Mouse (Mus musculus): ENCODE results near the gene Atp1b1. TPM values are rescaled to one million over a fixed set of nuclear protein-coding genes. Genes with fewer than 3 reads are reported as not detected.

Gene Atp1b1
- polyA plus RNA-seq, 1 experiment from 2014 or later = 12.6 TPM

- 72% methylated on average over 5 of the region's 5 CpGs for WGBS
These were observed 25.5 kb downstream of the Atp1b1 start for GRCm38 (mm10) chr1:164432649-164433048.

GRCm38 (mm10) chr1:164428644-164429043 is 29.5 kb downstream of the Atp1b1 start:
- H3K27ac ChIP-seq = no peak overlapping the region
- no peaks in the 10 kb centered on the region for H3K4me1 ChIP-seq
- H3K9ac ChIP-seq = no peak overlapping the region
- H3K27me3 ChIP-seq = no peaks in the 10 kb centered on the region
- H3K9me3 ChIP-seq = no peaks in the 10 kb centered on the region
- no peak overlapping the region for H3K4me2 ChIP-seq (replicated peaks)
- H3K36me3 ChIP-seq = no peaks in the 10 kb centered on the region
- no peak for ATAC-seq (ENCODE audit: insufficient number of reproducible peaks, insufficient read depth, low FRiP score, low TSS enrichment)
- WGBS = 87% methylated on average over 9 of the region's 9 CpGs
- H3K4me3 ChIP-seq = no peak overlapping the region

More at GRCm38 (mm10) chr1:164432649-164433048, 25.5 kb downstream of the Atp1b1 start:
- ATAC-seq (ENCODE audit: insufficient number of reproducible peaks, insufficient read depth, low FRiP score, low TSS enrichment) = no peak
- H3K27me3 ChIP-seq = no peaks in the 10 kb centered on the region
- H3K4me3 ChIP-seq = no peak overlapping the region
- no peaks in the 10 kb centered on the region for H3K36me3 ChIP-seq
- H3K4me2 ChIP-seq (replicated peaks) = no peak overlapping the region
- no peak overlapping the region for H3K27ac ChIP-seq
- H3K4me1 ChIP-seq = no peaks in the 10 kb centered on the region
- H3K9ac ChIP-seq = no peak overlapping the region
- no peaks in the 10 kb centered on the region for H3K9me3 ChIP-seq

GRCm38 (mm10) chr1:164427777-164428176 is 30.4 kb downstream of the Atp1b1 start:
- Histone ChIP-seq H3K9me3 (no peaks in the 10 kb centered on the region), H3K36me3 (no peaks in the 10 kb centered on the region), H3K4me2 (replicated peaks) (no peak overlapping the region), H3K4me3 (no peak overlapping the region), H3K9ac (no peak overlapping the region), H3K27ac (no peak overlapping the region), H3K4me1 (no peaks in the 10 kb centered on the region), H3K27me3 (no peaks in the 10 kb centered on the region)
- no peak for ATAC-seq (ENCODE audit: insufficient number of reproducible peaks, insufficient read depth, low FRiP score, low TSS enrichment)
- WGBS = 71% methylated on average over 7 of the region's 7 CpGs

- WGBS = 87% methylated on average over 7 of the region's 7 CpGs
- H3K36me3 ChIP-seq = no peaks in the 10 kb centered on the region
- no peaks in the 10 kb centered on the region for H3K9me3 ChIP-seq
- no peak overlapping the region for H3K4me3 ChIP-seq
- H3K27ac ChIP-seq = no peak overlapping the region
- H3K4me1 ChIP-seq = no peaks in the 10 kb centered on the region
- H3K4me2 ChIP-seq (replicated peaks) = no peak overlapping the region
- no peak overlapping the region for H3K9ac ChIP-seq
- H3K27me3 ChIP-seq = no peaks in the 10 kb centered on the region
- no peak for ATAC-seq (ENCODE audit: insufficient number of reproducible peaks, insufficient read depth, low FRiP score, low TSS enrichment)
These were observed 31.9 kb downstream of the Atp1b1 start for GRCm38 (mm10) chr1:164426227-164426626.

GRCm38 (mm10) chr1:164420623-164421354 is 37.4 kb downstream of the Atp1b1 start:
- WGBS = 85% methylated on average over 6 of the region's 6 CpGs

GRCm38 (mm10) chr1:164419401-164419800 is 38.8 kb downstream of the Atp1b1 start:
- 92% methylated on average over 8 of the region's 8 CpGs for WGBS

More at GRCm38 (mm10) chr1:164420623-164421354, 37.4 kb downstream of the Atp1b1 start:
- no peaks in the 10 kb centered on the region for H3K4me1 ChIP-seq
- H3K27me3 ChIP-seq = no peaks in the 10 kb centered on the region
- ATAC-seq (ENCODE audit: insufficient number of reproducible peaks, insufficient read depth, low FRiP score, low TSS enrichment) = no peak
- H3K4me3 ChIP-seq = no peak overlapping the region
- H3K36me3 ChIP-seq = no peaks in the 10 kb centered on the region
- no peaks in the 10 kb centered on the region for H3K9me3 ChIP-seq
- no peak overlapping the region for H3K27ac ChIP-seq
- H3K4me2 ChIP-seq (replicated peaks) = no peak overlapping the region
- no peak overlapping the region for H3K9ac ChIP-seq

GRCm38 (mm10) chr1:164418320-164418719 is 39.8 kb downstream of the Atp1b1 start:
- Histone ChIP-seq H3K36me3 (no peaks in the 10 kb centered on the region), H3K4me2 (replicated peaks) (no peak overlapping the region)
- 53% methylated on average over 10 of the region's 10 CpGs for whole genome bisulfite sequencing

More at GRCm38 (mm10) chr1:164419401-164419800, 38.8 kb downstream of the Atp1b1 start:
- H3K4me1 ChIP-seq = no peaks in the 10 kb centered on the region
- no peak overlapping the region for H3K9ac ChIP-seq
- no peak overlapping the region for H3K27ac ChIP-seq
- no peaks in the 10 kb centered on the region for H3K36me3 ChIP-seq
- no peak overlapping the region for H3K4me2 ChIP-seq (replicated peaks)
- H3K4me3 ChIP-seq = no peak overlapping the region
- no peak for ATAC-seq (ENCODE audit: insufficient number of reproducible peaks, insufficient read depth, low FRiP score, low TSS enrichment)
- no peaks in the 10 kb centered on the region for H3K27me3 ChIP-seq
- H3K9me3 ChIP-seq = no peaks in the 10 kb centered on the region

GRCm38 (mm10) chr1:164417604-164418003 is 40.6 kb downstream of the Atp1b1 start:
- Histone ChIP-seq H3K4me2 (replicated peaks) (no peak overlapping the region), H3K36me3 (no peaks in the 10 kb centered on the region), H3K9ac (no peak overlapping the region), H3K4me1 (no peaks in the 10 kb centered on the region), H3K4me3 (no peak overlapping the region), H3K27me3 (no peaks in the 10 kb centered on the region), H3K9me3 (no peaks in the 10 kb centered on the region), H3K27ac (no peak overlapping the region)
- WGBS = 84% methylated on average over 3 of the region's 3 CpGs
- ATAC-seq (ENCODE audit: insufficient number of reproducible peaks, insufficient read depth, low FRiP score, low TSS enrichment) = no peak

More at GRCm38 (mm10) chr1:164418320-164418719, 39.8 kb downstream of the Atp1b1 start:
- Histone ChIP-seq H3K27ac (no peak overlapping the region), H3K4me3 (no peak overlapping the region), H3K4me1 (no peaks in the 10 kb centered on the region), H3K9ac (no peak overlapping the region), H3K27me3 (no peaks in the 10 kb centered on the region), H3K9me3 (no peaks in the 10 kb centered on the region)
- ATAC-seq (ENCODE audit: insufficient number of reproducible peaks, insufficient read depth, low FRiP score, low TSS enrichment) = no peak

- Histone ChIP-seq H3K9me3 (no peaks in the 10 kb centered on the region), H3K27me3 (no peaks in the 10 kb centered on the region), H3K4me1 (no peaks in the 10 kb centered on the region), H3K27ac (no peak overlapping the region), H3K4me2 (replicated peaks) (no peak overlapping the region), H3K9ac (no peak overlapping the region), H3K36me3 (no peaks in the 10 kb centered on the region), H3K4me3 (no peak overlapping the region)
- ATAC-seq (ENCODE audit: insufficient number of reproducible peaks, insufficient read depth, low FRiP score, low TSS enrichment) = no peak
- 84% methylated on average over 12 of the region's 12 CpGs for WGBS
These were observed 41.3 kb downstream of the Atp1b1 start for GRCm38 (mm10) chr1:164416692-164417394.

- H3K9me3 ChIP-seq = no peaks in the 10 kb centered on the region
- 70% methylated on average over 2 of the region's 2 CpGs for WGBS
- ATAC-seq (ENCODE audit: insufficient number of reproducible peaks, insufficient read depth, low FRiP score, low TSS enrichment) = no peak
These were observed 42.8 kb downstream of the Atp1b1 start for GRCm38 (mm10) chr1:164415347-164415751.

GRCm38 (mm10) chr1:164413608-164414007 is 44.5 kb downstream of the Atp1b1 start:
- no peak for ATAC-seq (ENCODE audit: insufficient number of reproducible peaks, insufficient read depth, low FRiP score, low TSS enrichment)
- WGBS = 93% methylated on average over 11 of the region's 11 CpGs
- no peaks in the 10 kb centered on the region for H3K36me3 ChIP-seq
- H3K27ac ChIP-seq = no peak overlapping the region
- no peaks in the 10 kb centered on the region for H3K9me3 ChIP-seq
- H3K4me3 ChIP-seq = no peak overlapping the region
- H3K4me2 ChIP-seq (replicated peaks) = no peak overlapping the region
- no peaks in the 10 kb centered on the region for H3K4me1 ChIP-seq
- no peaks in the 10 kb centered on the region for H3K27me3 ChIP-seq
- H3K9ac ChIP-seq = no peak overlapping the region

More at GRCm38 (mm10) chr1:164415347-164415751, 42.8 kb downstream of the Atp1b1 start:
- Histone ChIP-seq H3K9ac (no peak overlapping the region), H3K4me2 (replicated peaks) (no peak overlapping the region), H3K27me3 (no peaks in the 10 kb centered on the region), H3K27ac (no peak overlapping the region), H3K4me3 (no peak overlapping the region), H3K36me3 (no peaks in the 10 kb centered on the region), H3K4me1 (no peaks in the 10 kb centered on the region)

GRCm38 (mm10) chr1:164412906-164413305 is 45.2 kb downstream of the Atp1b1 start:
- no peaks in the 10 kb centered on the region for H3K36me3 ChIP-seq
- no peaks in the 10 kb centered on the region for H3K9me3 ChIP-seq
- no peaks in the 10 kb centered on the region for H3K27me3 ChIP-seq
- no peak overlapping the region for H3K27ac ChIP-seq
- H3K4me3 ChIP-seq = no peak overlapping the region
- H3K4me2 ChIP-seq (replicated peaks) = no peak overlapping the region
- H3K9ac ChIP-seq = no peak overlapping the region
- WGBS = 94% methylated on average over 9 of the region's 9 CpGs
- no peaks in the 10 kb centered on the region for H3K4me1 ChIP-seq
- no peak for ATAC-seq (ENCODE audit: insufficient number of reproducible peaks, insufficient read depth, low FRiP score, low TSS enrichment)
